In the genomic region with DNA sequence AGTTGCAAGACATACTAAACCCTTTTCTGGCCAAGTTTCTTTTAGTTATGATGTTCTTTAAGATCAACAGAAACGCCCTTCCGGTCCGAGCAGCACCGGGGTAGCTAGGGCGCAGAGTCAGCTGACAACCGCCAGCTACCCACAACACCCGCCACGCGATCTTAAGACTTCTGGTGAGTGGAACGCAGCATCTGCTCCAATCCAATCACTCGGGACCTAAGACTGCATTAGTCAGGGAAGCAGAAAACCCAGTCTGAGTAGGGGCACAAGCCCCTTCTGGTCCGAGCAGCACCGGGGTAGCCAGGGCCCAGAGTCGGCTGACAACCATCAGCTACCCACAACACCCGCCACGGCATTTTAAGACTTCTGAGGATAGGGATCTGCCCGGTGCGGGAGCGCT, we compare ENCODE assay signal across 1 mouse cellular context. TPM values are rescaled to one million over a fixed set of nuclear protein-coding genes. Genes with fewer than 3 reads are reported as not detected.
"Had no signal": no experiment of that assay in that cellular context is flagged by ENCODE, and none has a peak within 500 bp of the region (broad histone marks: within the 10 kb centered on the region; RNA-seq: fewer than 3 reads in every experiment).

No protein-coding gene starts in this region.

RNA-seq across cellular contexts. Expression of a gene that starts 36.3 kb away (rescaled TPM):
- polyA plus RNA-seq: liver, embryonic 12.5 days had no signal
